Mouse (Mus musculus) spleen, adult 2 months (tissue): Measurements from ENCODE around the gene Mfsd4b5.

ENCODE experiments used
- CTCF ChIP-seq: fragments of 200-500 bp; IDR thresholded peaks from 2 replicates; pipeline ENCODE4 v1.5.1; 2011; ENCODE audit warnings: mild to moderate bottlenecking, inconsistent platforms; ENCODE audit not compliant: insufficient read depth, insufficient read length, insufficient replicate concordance; ENCODE audit errors: extremely low read depth
- POLR2A ChIP-seq: fragments of 200-500 bp; IDR thresholded peaks from 2 replicates; pipeline ENCODE4 v1.6.1; 2011; ENCODE audit warnings: low read depth, low read length, inconsistent platforms

- TF ChIP-seq CTCF: peak; percentile 54; the same call in 1 of the 2 replicates
- no peak for TF ChIP-seq POLR2A
Measured at GRCm38 (mm10) chr10:39959761-39960440, 26.5 kb downstream of the Mfsd4b5 start, which contains the start of gene Mfsd4b3.
